ENCODE assay signal across 17 mouse cellular contexts in genomic region chr5:124189572-124189981, GRCm38 (mm10). TPM values are rescaled to one million over a fixed set of nuclear protein-coding genes. Genes with fewer than 3 reads are reported as not detected.
A peak's percentile ranks its signal among the peaks of the same experiment; 100 is the strongest.
DNase-seq lines count a peak whose midpoint lies in the region; ATAC-seq and TF ChIP-seq lines count a peak whose summit lies in the region.
"Had no signal": no experiment of that assay in that cellular context is flagged by ENCODE, and none has a peak within 500 bp of the region (broad histone marks: within the 10 kb centered on the region; RNA-seq: fewer than 3 reads in every experiment).

No protein-coding gene starts in this region.

- no peak overlapping the region for H3K4me2 ChIP-seq in forebrain, embryonic 16.5 days (ENCODE audit: low read length)
- H3K4me2 ChIP-seq: embryonic facial prominence, embryonic 15.5 days; neural tube, embryonic 15.5 days had no signal

- intact Hi-C loops in heart, postnatal 25 days (cut with DNase I): no loop called here

- no peak for DNase-seq in heart, embryonic 10.5 days (ENCODE audit: low spot score)
- DNase-seq in heart, postnatal 25 days (ENCODE audit: low spot score): no peak
- DNase-seq in gastrocnemius, adult 8-10 months (ENCODE audit: low spot score in 2 of 2): no peak
- DNase-seq: cerebellum, postnatal 10 days; heart, postnatal 10 days; lung, postnatal 10 days; right cerebral cortex, postnatal 25 days had no signal

- H3K9me3 ChIP-seq in heart, embryonic 10.5 days: no peaks in the 10 kb centered on the region
- no peaks in the 10 kb centered on the region for H3K9me3 ChIP-seq in megakaryocyte, embryonic 14.5 days
- H3K9me3 ChIP-seq in forebrain, embryonic 16.5 days (ENCODE audit: control insufficient read depth, low read length): no peaks in the 10 kb centered on the region
- H3K9me3 ChIP-seq: embryonic facial prominence, embryonic 15.5 days; neural tube, embryonic 15.5 days had no signal

- H3K27ac ChIP-seq in heart, embryonic 10.5 days: peak overlapping the region; percentile 69; the same call in 1 of the 2 replicates
- H3K27ac ChIP-seq in cortical plate, adult 2 months (ENCODE audit: insufficient read depth, low read length): peak overlapping the region; percentile 7; the same call in 1 of the 2 replicates
- no peak overlapping the region for H3K27ac ChIP-seq in forebrain, embryonic 16.5 days (ENCODE audit: low read length)
- H3K27ac ChIP-seq: embryonic facial prominence, embryonic 15.5 days; neural tube, embryonic 15.5 days had no signal

- 71% methylated on average over 4 of the region's 4 CpGs for WGBS in heart, embryonic 10.5 days
- 96% methylated on average over 4 of the region's 4 CpGs for WGBS in forebrain, embryonic 16.5 days

- no peak for TF ChIP-seq POLR2A in cortical plate, adult 2 months (IDR thresholded peaks at IDR 0.05; ENCODE audit: extremely low read depth, insufficient read depth, low read length)

- H3K9ac ChIP-seq in forebrain, embryonic 16.5 days (replicated peaks; ENCODE audit: low read depth, low read length): no peak overlapping the region
- H3K9ac ChIP-seq: embryonic facial prominence, embryonic 15.5 days; neural tube, embryonic 15.5 days had no signal

- no peak overlapping the region for H3K4me3 ChIP-seq in heart, embryonic 10.5 days
- H3K4me3 ChIP-seq in megakaryocyte, embryonic 14.5 days (replicated peaks): peak overlapping the region; percentile 31
- H3K4me3 ChIP-seq in cortical plate, adult 2 months (ENCODE audit: insufficient read depth, low read length): no peak overlapping the region
- no peak overlapping the region for H3K4me3 ChIP-seq in forebrain, embryonic 16.5 days (replicated peaks; ENCODE audit: low read length)
- H3K4me3 ChIP-seq: embryonic facial prominence, embryonic 15.5 days; neural tube, embryonic 15.5 days had no signal

- H3K27me3 ChIP-seq in heart, embryonic 10.5 days (ENCODE audit: insufficient read depth, poor library complexity, severe bottlenecking): no peaks in the 10 kb centered on the region
- H3K27me3 ChIP-seq in megakaryocyte, embryonic 14.5 days (replicated peaks): no peaks in the 10 kb centered on the region
- H3K27me3 ChIP-seq in forebrain, embryonic 16.5 days (replicated peaks; ENCODE audit: control insufficient read depth, insufficient read depth, low read length): no peaks in the 10 kb centered on the region
- H3K27me3 ChIP-seq: CH12.LX; embryonic facial prominence, embryonic 15.5 days; neural tube, embryonic 15.5 days had no signal

- no peaks in the 10 kb centered on the region; the same call in 1 of the 2 replicates for H3K36me3 ChIP-seq in heart, embryonic 10.5 days
- peaks cover 80% of the 10 kb centered on the region for H3K36me3 ChIP-seq in megakaryocyte, embryonic 14.5 days (replicated peaks; ENCODE audit: low read length)
- no peaks in the 10 kb centered on the region for H3K36me3 ChIP-seq in forebrain, embryonic 16.5 days (ENCODE audit: control insufficient read depth, insufficient read depth)
- H3K36me3 ChIP-seq: embryonic facial prominence, embryonic 15.5 days; neural tube, embryonic 15.5 days had no signal

- ATAC-seq in megakaryocyte, adult 5-6 weeks (ENCODE audit: poor library complexity, severe bottlenecking): no peak
- peak; percentile 66 for ATAC-seq in megakaryocyte progenitor cell, adult 5-6 weeks (replicated peaks; ENCODE audit: poor library complexity)
- ATAC-seq in forebrain, embryonic 16.5 days: no peak
- ATAC-seq: intestine, embryonic 16.5 days; midbrain, embryonic 16.5 days had no signal

- no peak for TF ChIP-seq CTCF in cortical plate, adult 2 months (IDR thresholded peaks at IDR 0.05; ENCODE audit: extremely low read depth, insufficient read depth, low read length)

- peaks cover 92% of the 10 kb centered on the region for H3K4me1 ChIP-seq in heart, embryonic 10.5 days
- peaks cover 91% of the 10 kb centered on the region for H3K4me1 ChIP-seq in megakaryocyte, embryonic 14.5 days
- H3K4me1 ChIP-seq in cortical plate, adult 2 months (ENCODE audit: control insufficient read depth, insufficient read depth, low read length): peaks cover 20% of the 10 kb centered on the region
- H3K4me1 ChIP-seq in forebrain, embryonic 16.5 days (replicated peaks; ENCODE audit: control insufficient read depth, insufficient read depth, low read length): peaks cover 55% of the 10 kb centered on the region

RNA-seq across cellular contexts. Expression of gene Pitpnm2, which starts 60.0 kb away (rescaled TPM):
- polyA plus RNA-seq in heart, embryonic 10.5 days (2016; fragmentation: Nextera tagmentation; extraction: Ambion mirVana): 4.8 and 6.1 TPM in 2 replicates
- 10 to 100 TPM; 42.5 to 50.9 TPM for total RNA-seq in heart, postnatal 25 days (2021)
- polyA plus RNA-seq in megakaryocyte, embryonic 14.5 days (2012; ENCODE audit: insufficient read depth, low replicate concordance): 30.1 and 45.3 TPM in 2 replicates
- total RNA-seq in megakaryocyte, adult 5-6 weeks (2015): 3.3 and 3.5 TPM in 2 replicates
- 1.2 and 7.6 TPM in 2 replicates for total RNA-seq in megakaryocyte, adult 5-6 weeks (2017)
- 178 and 196 TPM in 2 replicates for polyA plus RNA-seq in cortical plate, adult 2 months (2012; rRNA removed)
- total RNA-seq in megakaryocyte progenitor cell, adult 5-6 weeks (2015): 6.0 and 7.5 TPM in 2 replicates
- total RNA-seq in megakaryocyte progenitor cell, adult 5-6 weeks (2017): 2.5 and 3.1 TPM in 2 replicates
- polyA plus RNA-seq in forebrain, embryonic 16.5 days (2015; fragmentation: Nextera tagmentation; extraction: Ambion mirVana): 13.7 and 14.4 TPM in 2 replicates
- total RNA-seq in gastrocnemius, adult 8-10 months (2022): 10 to 100 TPM; 19.3 to 22.4 (median 20.8) TPM
